Mouse (Mus musculus) cerebellum, adult 8-10 months (tissue): ENCODE measurements around the gene Retnlg.
"Not testable (repeated sequence)": the region's sequence is repeated elsewhere in the genome, so short reads cannot be mapped to it uniquely, and the experiment has no call there.

Source experiments
- DNase-seq: peaks from one replicate; pipeline ENCODE4 v3.0.0; 2022

The Retnlg gene

GRCm38 (mm10) chr16:48872321-48872720, at the start of gene Retnlg:
Retnlg (plus strand) TSS chr16:48872621.
- DNase-seq = no peak

- no peak for DNase-seq
Observed at GRCm38 (mm10) chr16:48826474-48826873, 45.9 kb upstream of the Retnlg start.

GRCm38 (mm10) chr16:48827625-48828024, 44.8 kb upstream of the Retnlg start:
- no peak for DNase-seq

- DNase-seq = no peak
Observed at GRCm38 (mm10) chr16:48829060-48829459, 43.4 kb upstream of the Retnlg start.

- DNase-seq = no peak
Observed at GRCm38 (mm10) chr16:48832055-48832454, 40.4 kb upstream of the Retnlg start.

GRCm38 (mm10) chr16:48833626-48834025, 38.8 kb upstream of the Retnlg start:
- not testable (repeated sequence) for DNase-seq

- DNase-seq = no peak
Observed at GRCm38 (mm10) chr16:48842266-48842665, 30.2 kb upstream of the Retnlg start, which contains the start of gene Retnla. Retnla (plus strand) TSS chr16:48842551.

GRCm38 (mm10) chr16:48843671-48844386, 28.6 kb upstream of the Retnlg start:
- DNase-seq = no peak

- not testable (repeated sequence) for DNase-seq
Observed at GRCm38 (mm10) chr16:48865004-48865403, 7.4 kb upstream of the Retnlg start.

- no peak for DNase-seq
Observed at GRCm38 (mm10) chr16:48867690-48868089, 4.7 kb upstream of the Retnlg start.

GRCm38 (mm10) chr16:48868663-48869062, 3.8 kb upstream of the Retnlg start:
- no peak for DNase-seq

GRCm38 (mm10) chr16:48869671-48870070, 2.8 kb upstream of the Retnlg start:
- DNase-seq = no peak

GRCm38 (mm10) chr16:48871754-48872153, 667 bp upstream of the Retnlg start:
- DNase-seq = no peak

GRCm38 (mm10) chr16:48890733-48891132, 18.3 kb downstream of the Retnlg start:
- DNase-seq = no peak

GRCm38 (mm10) chr16:48899868-48900267, 27.4 kb downstream of the Retnlg start:
- no peak for DNase-seq

GRCm38 (mm10) chr16:48911184-48911583, 38.8 kb downstream of the Retnlg start:
- no peak for DNase-seq

GRCm38 (mm10) chr16:48913206-48913605, 40.8 kb downstream of the Retnlg start:
- no peak for DNase-seq

GRCm38 (mm10) chr16:48923724-48924123, 51.3 kb downstream of the Retnlg start:
- DNase-seq = no peak
